Mouse (Mus musculus) E14TG2a.4 (cell line): ENCODE measurements around the gene Ms4a14.

Experiments
- CTCF ChIP-seq: conservative IDR thresholded peaks from 2 replicates; pipeline ENCODE4 v1.5.1; 2014; ENCODE audit warnings: low read length
- NANOG ChIP-seq: IDR thresholded peaks from 2 replicates; pipeline ENCODE4 v1.6.1; 2014; ENCODE audit warnings: borderline replicate concordance, low read length, mixed read lengths
- POU5F1 ChIP-seq: IDR thresholded peaks from 2 replicates; pipeline ENCODE4 v1.6.1; 2014; ENCODE audit warnings: low read length, borderline replicate concordance

DNA sequence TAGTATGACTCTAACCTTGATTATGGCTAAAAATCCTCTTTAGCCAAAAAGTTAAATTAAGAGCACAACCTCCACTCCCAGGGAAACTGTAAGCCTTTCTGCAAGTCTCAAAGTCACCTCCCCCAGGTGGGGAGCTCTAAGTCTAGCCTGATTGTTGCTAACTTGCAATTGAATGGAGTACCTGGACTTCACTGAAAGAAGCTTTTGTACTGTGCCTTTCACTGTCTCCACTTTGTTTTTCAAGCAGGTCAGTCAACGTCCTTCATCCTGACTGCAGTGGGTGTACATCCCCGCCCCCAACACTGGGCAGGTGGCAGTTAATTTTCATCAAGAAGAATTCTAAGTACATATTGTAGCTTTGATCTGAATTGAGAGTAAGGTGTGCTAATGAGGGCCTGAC lies 15.3 kb downstream of the Ms4a14 start:
- TF ChIP-seq CTCF (no peak), POU5F1 (peak; percentile 49; the same call in 1 of the 2 replicates), NANOG (peak; percentile 98)
